Mouse (Mus musculus) cerebellum, postnatal 25 days (tissue): ENCODE measurements around the gene Tpcn2.

Experiments
- DNase-seq, 2 experiments: peaks; one replicate each; pipeline ENCODE4 v3.0.0; 2021; ENCODE audit warnings: mixed read lengths in 2 of 2

Tpcn2 gene

GRCm38 (mm10) chr7:145146252-145146930 is 137.4 kb downstream of the Tpcn2 start:
- DNase-seq, result no peak

GRCm38 (mm10) chr7:145143502-145144070 is 140.2 kb downstream of the Tpcn2 start:
- DNase-seq, result no peak

GRCm38 (mm10) chr7:145140656-145141055 is 143.2 kb downstream of the Tpcn2 start:
- DNase-seq, result no peak

DNA sequence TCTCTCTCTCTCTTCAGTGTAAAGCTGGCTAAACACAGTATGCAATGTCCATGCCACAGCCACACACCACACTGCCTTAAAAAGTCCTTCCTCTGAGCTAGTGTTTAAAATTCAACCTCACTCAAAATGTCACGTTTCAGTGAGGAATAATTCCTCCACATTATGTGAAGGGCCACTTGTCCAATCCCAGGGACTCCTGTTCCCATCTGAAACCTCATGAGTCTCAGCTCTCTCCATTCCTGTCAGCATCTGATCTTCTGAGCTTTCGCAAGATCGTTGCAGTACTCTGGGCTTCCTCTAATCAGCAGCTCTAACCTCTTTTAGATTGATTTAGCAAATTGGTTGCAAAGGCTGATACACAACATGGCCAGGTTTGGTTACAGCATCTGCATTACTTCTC is 144.2 kb downstream of the Tpcn2 start:
- no peak for DNase-seq

DNA sequence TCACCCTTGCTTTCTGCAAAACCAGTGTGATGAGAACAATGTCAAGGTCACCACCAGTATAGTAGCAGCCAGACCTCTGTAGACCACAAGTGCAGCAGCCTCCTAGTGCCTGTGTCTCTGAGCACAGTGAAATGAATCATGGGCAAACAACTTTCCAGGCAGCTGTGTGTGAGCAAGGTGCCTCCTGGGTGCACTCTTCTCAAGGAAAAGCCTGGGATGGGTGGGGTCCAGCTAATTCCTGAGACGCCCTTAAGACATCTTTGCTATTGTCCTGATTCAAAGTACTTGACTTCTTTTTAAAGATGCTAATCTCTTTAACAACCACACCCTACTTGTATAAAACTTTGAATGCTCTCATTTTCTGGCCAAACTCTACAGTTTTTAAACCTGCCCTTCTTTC is 144.7 kb downstream of the Tpcn2 start:
- no peak for DNase-seq

DNA sequence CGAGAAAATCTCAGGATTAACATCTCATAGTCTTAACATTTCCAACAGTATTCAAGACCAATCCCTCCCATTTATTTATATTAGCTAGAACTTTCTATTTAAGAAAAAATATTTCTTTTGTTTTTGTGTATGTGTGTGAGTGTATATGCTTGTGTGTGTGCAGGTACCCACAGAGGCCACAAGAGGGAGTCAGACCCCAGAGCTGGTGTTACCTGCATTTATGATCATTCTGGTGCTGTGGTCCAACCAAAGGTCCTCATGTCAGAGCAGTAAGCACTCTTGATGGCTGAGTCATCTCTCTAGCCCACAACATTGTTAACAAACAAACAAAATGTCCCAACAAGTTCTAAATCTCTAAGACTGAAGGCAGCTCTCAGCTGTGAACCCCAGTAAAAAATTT is 145.9 kb downstream of the Tpcn2 start:
- no peak for DNase-seq

DNA sequence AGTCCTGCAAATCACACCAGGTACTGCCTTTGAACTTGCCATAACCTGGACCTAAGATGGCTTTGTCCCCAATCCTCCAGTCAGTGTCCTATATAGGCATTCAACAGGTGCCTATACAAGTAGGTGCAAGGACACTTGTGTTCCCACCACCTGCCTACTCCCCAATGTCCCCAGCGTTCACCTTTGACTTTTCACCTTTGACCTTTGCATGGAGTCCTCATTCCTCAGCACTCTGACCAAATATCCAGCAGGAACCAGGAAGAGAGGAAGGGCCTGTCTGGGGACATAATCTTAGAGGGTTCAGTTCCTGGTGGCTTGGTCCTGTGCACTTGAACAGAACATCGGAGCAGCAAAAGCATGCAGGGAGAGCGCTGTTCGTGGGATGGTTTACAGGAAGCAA is 147.0 kb downstream of the Tpcn2 start:
- DNase-seq, result no peak
